In genomic region chr14:122475557-122476040, GRCm38 (mm10) we compare ENCODE assay signal across 8 mouse cellular contexts. TPM values are rescaled to one million over a fixed set of nuclear protein-coding genes. Genes with fewer than 3 reads are reported as not detected.
A peak's percentile ranks its signal among the peaks of the same experiment; 100 is the strongest.
DNase-seq lines count a peak whose midpoint lies in the region; ATAC-seq lines count a peak whose summit lies in the region.

No protein-coding gene starts in this region.

- H3K27me3 ChIP-seq in limb, embryonic 12.5 days = peaks cover 68% of the 10 kb centered on the region
- H3K27me3 ChIP-seq in neural tube, embryonic 15.5 days (replicated peaks) = peaks cover 44% of the 10 kb centered on the region

- no peaks in the 10 kb centered on the region for H3K9me3 ChIP-seq in limb, embryonic 12.5 days
- no peaks in the 10 kb centered on the region for H3K9me3 ChIP-seq in neural tube, embryonic 15.5 days (replicated peaks)

- H3K27ac ChIP-seq in limb, embryonic 12.5 days = peak overlapping the region; percentile 99
- peak overlapping the region; percentile 83 for H3K27ac ChIP-seq in neural tube, embryonic 15.5 days (replicated peaks)

- no peaks in the 10 kb centered on the region; the same call in 1 of the 2 replicates for H3K36me3 ChIP-seq in limb, embryonic 12.5 days
- H3K36me3 ChIP-seq in neural tube, embryonic 15.5 days = no peaks in the 10 kb centered on the region

- intact Hi-C loops in gastrocnemius, postnatal 14 days (cut with DNase I; ENCODE audit: low total_unique reads) = no loop called here

- peaks cover 38% of the 10 kb centered on the region for H3K4me1 ChIP-seq in limb, embryonic 12.5 days (replicated peaks)
- H3K4me1 ChIP-seq in neural tube, embryonic 15.5 days = peaks cover 29% of the 10 kb centered on the region

- ATAC-seq in limb, embryonic 12.5 days (ENCODE audit: insufficient number of reproducible peaks, insufficient read depth, low FRiP score, low TSS enrichment, low read depth) = no peak
- peak; percentile 52 for ATAC-seq in neural tube, embryonic 15.5 days (ENCODE audit: low FRiP score)

- peak overlapping the region; percentile 81 for H3K4me2 ChIP-seq in limb, embryonic 12.5 days
- H3K4me2 ChIP-seq in neural tube, embryonic 15.5 days = peak overlapping the region; percentile 59

- DNase-seq in adrenal gland, adult 2 months = peak; percentile 43
- no peak for DNase-seq in adrenal gland, postnatal 36 days
- DNase-seq in right cerebral cortex, postnatal 25 days = peak; percentile 38
- DNase-seq in right cerebral cortex, adult 18-20 months = no peak
- DNase-seq in gastrocnemius, postnatal 10 days = no peak
- no peak for DNase-seq in gastrocnemius, postnatal 14 days

- peak overlapping the region; percentile 96 for H3K9ac ChIP-seq in limb, embryonic 12.5 days (replicated peaks)
- H3K9ac ChIP-seq in neural tube, embryonic 15.5 days (replicated peaks) = peak overlapping the region; percentile 51

- WGBS in limb, embryonic 12.5 days = under 1% methylated on average over 65 of the region's 65 CpGs
- under 1% methylated on average over 63 of the region's 65 CpGs for WGBS in neural tube, embryonic 15.5 days

- peak overlapping the region; percentile 78 for H3K4me3 ChIP-seq in limb, embryonic 12.5 days (replicated peaks)
- H3K4me3 ChIP-seq in neural tube, embryonic 15.5 days (replicated peaks) = peak overlapping the region; percentile 47

RNA-seq across cellular contexts. Expression of gene Zic2, which starts 0.4 kb away (rescaled TPM):
- total RNA-seq in adrenal gland, adult 2 months (2021) = not detected
- polyA plus RNA-seq in adrenal gland, adult 2 months (2012; rRNA removed) = 0.10 and 0.41 TPM in 2 replicates
- total RNA-seq in adrenal gland, postnatal 36 days (2021) = under 1 TPM in 1 of 2 experiments, not detected in 1; 0.13 TPM
- 6.2 and 8.0 TPM in 2 replicates for polyA plus RNA-seq in limb, embryonic 12.5 days (2016; fragmentation: Nextera tagmentation; extraction: Ambion mirVana)
- 5.1 and 6.8 TPM in 2 replicates for polyA plus RNA-seq in neural tube, embryonic 15.5 days (2015; fragmentation: Nextera tagmentation; extraction: Ambion mirVana)
- not detected for total RNA-seq in gastrocnemius, postnatal 10 days (2021)
- total RNA-seq in gastrocnemius, postnatal 14 days (2021) = not detected

RNA-seq across cellular contexts. Expression of gene Zic5, which starts 10.1 kb away (rescaled TPM):
- total RNA-seq in adrenal gland, adult 2 months (2021) = not detected
- polyA plus RNA-seq in adrenal gland, adult 2 months (2012; rRNA removed) = 0.02 TPM in 1 of 2 replicates, not detected in the other
- total RNA-seq in adrenal gland, postnatal 36 days (2021) = not detected
- 8.0 TPM in 2 replicates for polyA plus RNA-seq in limb, embryonic 12.5 days (2016; fragmentation: Nextera tagmentation; extraction: Ambion mirVana)
- polyA plus RNA-seq in neural tube, embryonic 15.5 days (2015; fragmentation: Nextera tagmentation; extraction: Ambion mirVana) = 3.9 and 6.2 TPM in 2 replicates
- total RNA-seq in gastrocnemius, postnatal 10 days (2021) = not detected
- total RNA-seq in gastrocnemius, postnatal 14 days (2021) = not detected

RNA-seq across cellular contexts. Expression of gene Gm10837, which starts 14.8 kb away (rescaled TPM):
- not detected for total RNA-seq in adrenal gland, adult 2 months (2021)
- not detected in 2 replicates for polyA plus RNA-seq in adrenal gland, adult 2 months (2012; rRNA removed)
- not detected for total RNA-seq in adrenal gland, postnatal 36 days (2021)
- polyA plus RNA-seq in limb, embryonic 12.5 days (2016; fragmentation: Nextera tagmentation; extraction: Ambion mirVana) = 0.14 and 0.18 TPM in 2 replicates
- 0.23 and 0.27 TPM in 2 replicates for polyA plus RNA-seq in neural tube, embryonic 15.5 days (2015; fragmentation: Nextera tagmentation; extraction: Ambion mirVana)
- not detected for total RNA-seq in gastrocnemius, postnatal 10 days (2021)
- total RNA-seq in gastrocnemius, postnatal 14 days (2021) = not detected

RNA-seq across cellular contexts. Expression of gene Gm5089, which starts 24.7 kb away (rescaled TPM):
- not detected for total RNA-seq in adrenal gland, adult 2 months (2021)
- not detected in 2 replicates for polyA plus RNA-seq in adrenal gland, adult 2 months (2012; rRNA removed)
- not detected for total RNA-seq in adrenal gland, postnatal 36 days (2021)
- polyA plus RNA-seq in limb, embryonic 12.5 days (2016; fragmentation: Nextera tagmentation; extraction: Ambion mirVana) = 0.14 and 0.23 TPM in 2 replicates
- polyA plus RNA-seq in neural tube, embryonic 15.5 days (2015; fragmentation: Nextera tagmentation; extraction: Ambion mirVana) = 0.14 and 0.60 TPM in 2 replicates
- not detected for total RNA-seq in gastrocnemius, postnatal 10 days (2021)
- total RNA-seq in gastrocnemius, postnatal 14 days (2021) = not detected

RNA-seq across cellular contexts. Expression of gene Pcca, which starts 58.5 kb away (rescaled TPM):
- 100 to 1,000 TPM; 152 to 179 TPM for total RNA-seq in adrenal gland, adult 2 months (2021)
- polyA plus RNA-seq in adrenal gland, adult 2 months (2012; rRNA removed) = 18.9 and 20.6 TPM in 2 replicates
- 100 to 1,000 TPM; 128 to 156 TPM for total RNA-seq in adrenal gland, postnatal 36 days (2021)
- polyA plus RNA-seq in limb, embryonic 12.5 days (2016; fragmentation: Nextera tagmentation; extraction: Ambion mirVana) = 34.5 and 37.7 TPM in 2 replicates
- polyA plus RNA-seq in neural tube, embryonic 15.5 days (2015; fragmentation: Nextera tagmentation; extraction: Ambion mirVana) = 27.5 and 28.1 TPM in 2 replicates
- total RNA-seq in gastrocnemius, postnatal 10 days (2021) = 10 to 100 TPM; 39.1 TPM
- 10 to 100 TPM; 32.7 to 37.9 TPM for total RNA-seq in gastrocnemius, postnatal 14 days (2021)

Comparison
In these comparisons a context has a peak if more than half of its experiments do, and no peak if none do; other contexts are left out.
1. DNase-seq: peak in adrenal gland, adult 2 months (single experiment) and right cerebral cortex, postnatal 25 days (single experiment); none in adrenal gland, postnatal 36 days (0 of 2), right cerebral cortex, adult 18-20 months (single experiment), gastrocnemius, postnatal 10 days (single experiment) and gastrocnemius, postnatal 14 days (single experiment).